Mouse (Mus musculus) forebrain, embryonic 15.5 days (tissue): Measurements from ENCODE around the gene Rpl13. TPM values are rescaled to one million over a fixed set of nuclear protein-coding genes. Genes with fewer than 3 reads are reported as not detected.
A peak's percentile ranks its signal among the peaks of the same experiment; 100 is the strongest.
"Not testable (repeated sequence)": the region's sequence is repeated elsewhere in the genome, so short reads cannot be mapped to it uniquely, and the experiment has no call there.

Experiments
- ATAC-seq: fragments of 200-750 bp; cut with Nextera tagmentation; replicated peaks from 2 replicates; pipeline ENCODE4 v1.8.0; 2017; ENCODE audit warnings: mild to moderate bottlenecking, moderate TSS enrichment, moderate library complexity
- H3K27ac ChIP-seq: fragments of 300-500 bp; sonication (generic); replicated peaks from 2 replicates; pipeline ENCODE4 v1.5.1; 2015; ENCODE audit warnings: mild to moderate bottlenecking, inconsistent platforms
- H3K27me3 ChIP-seq: fragments of 300-500 bp; sonication (generic); 2 replicates; pipeline ENCODE4 v1.6.1; 2015; ENCODE audit warnings: inconsistent platforms
- H3K36me3 ChIP-seq: fragments of 300-500 bp; sonication (generic); 2 replicates; pipeline ENCODE4 v1.6.1; 2015; ENCODE audit warnings: mild to moderate bottlenecking, inconsistent platforms
- H3K4me1 ChIP-seq: fragments of 300-500 bp; sonication (generic); 2 replicates; pipeline ENCODE4 v1.6.1; 2015; ENCODE audit warnings: inconsistent platforms
- H3K4me2 ChIP-seq: fragments of 300-500 bp; sonication (generic); replicated peaks from 2 replicates; pipeline ENCODE4 v1.6.1; 2015; ENCODE audit warnings: mild to moderate bottlenecking, inconsistent platforms
- H3K4me3 ChIP-seq: fragments of 300-500 bp; sonication (generic); 2 replicates; pipeline ENCODE4 v1.5.1; 2015; ENCODE audit warnings: mild to moderate bottlenecking, inconsistent platforms
- H3K9ac ChIP-seq: fragments of 300-500 bp; sonication (generic); replicated peaks from 2 replicates; pipeline ENCODE4 v1.6.1; 2015; ENCODE audit warnings: mild to moderate bottlenecking, inconsistent platforms
- H3K9me3 ChIP-seq: fragments of 300-500 bp; sonication (generic); 2 replicates; pipeline ENCODE4 v1.6.1; 2016; ENCODE audit warnings: inconsistent platforms
- WGBS: fragments of 180-500 bp; shearing (Covaris S2); methylation state at CpG from one replicate; pipeline ENCODE4 v1.1.7; 2015; ENCODE audit warnings: mixed read lengths; 5-methylcytosine and 5-hydroxymethylcytosine counted together
- polyA plus RNA-seq: library from polyadenylated mRNA; unstranded; fragments of >200 nt; fragmentation: Nextera tagmentation; extraction: Ambion mirVana; gene quantifications from 2 replicates; pipeline ENCODE4 v1.2.1, GENCODE M21; 2015

The Rpl13 gene
- polyA plus RNA-seq, 1 experiment from 2014 or later = 899 TPM

GRCm38 (mm10) chr8:123097216-123097615 lies 4.9 kb upstream of the Rpl13 start:
- no peak overlapping the region for H3K9ac ChIP-seq
- H3K27me3 ChIP-seq = no peaks in the 10 kb centered on the region
- H3K27ac ChIP-seq = no peak overlapping the region
- peaks cover 6% of the 10 kb centered on the region for H3K4me1 ChIP-seq
- peaks cover 35% of the 10 kb centered on the region for H3K36me3 ChIP-seq
- no peak overlapping the region for H3K4me3 ChIP-seq
- ATAC-seq = no peak
- 93% methylated on average over 11 of the region's 11 CpGs for WGBS
- H3K9me3 ChIP-seq = no peaks in the 10 kb centered on the region
- H3K4me2 ChIP-seq = no peak overlapping the region

GRCm38 (mm10) chr8:123097786-123098584 lies 4.2 kb upstream of the Rpl13 start:
- Histone ChIP-seq H3K27me3 (no peaks in the 10 kb centered on the region), H3K4me3 (no peak overlapping the region), H3K4me2 (no peak overlapping the region), H3K9ac (no peak overlapping the region), H3K9me3 (no peaks in the 10 kb centered on the region), H3K36me3 (peaks cover 33% of the 10 kb centered on the region), H3K27ac (no peak overlapping the region), H3K4me1 (peaks cover 6% of the 10 kb centered on the region)
- 73% methylated on average over 12 of the region's 12 CpGs for WGBS
- ATAC-seq = no peak

- 64% methylated on average over 8 of the region's 8 CpGs for WGBS
- Histone ChIP-seq H3K4me2 (no peak overlapping the region), H3K9me3 (no peaks in the 10 kb centered on the region), H3K4me1 (peaks cover 19% of the 10 kb centered on the region), H3K27me3 (no peaks in the 10 kb centered on the region), H3K4me3 (no peak overlapping the region), H3K36me3 (peaks cover 29% of the 10 kb centered on the region), H3K9ac (no peak overlapping the region), H3K27ac (no peak overlapping the region)
- ATAC-seq = no peak
These were observed 1.9 kb upstream of the Rpl13 start for GRCm38 (mm10) chr8:123100288-123100687.

DNA sequence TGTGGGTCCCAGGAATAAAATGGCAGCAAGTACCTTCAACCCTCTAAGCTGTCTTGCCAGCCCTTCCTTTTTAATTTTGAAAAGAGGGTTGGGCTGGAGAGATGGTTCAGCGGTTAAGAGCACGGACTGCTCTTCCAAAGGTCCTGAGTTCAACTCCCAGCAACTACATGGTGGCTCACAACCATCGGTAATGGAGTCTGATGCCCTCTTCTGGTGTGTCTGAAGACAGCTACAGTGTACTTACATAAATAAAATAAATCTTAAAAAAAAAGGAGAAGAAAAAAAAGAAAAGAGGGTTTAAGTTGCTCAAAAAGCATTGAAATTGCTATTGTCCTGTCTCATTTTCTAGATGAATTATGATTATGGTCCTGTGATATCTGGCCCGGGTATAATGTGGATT lies 906 bp upstream of the Rpl13 start:
- Histone ChIP-seq H3K27ac (no peak overlapping the region), H3K9me3 (no peaks in the 10 kb centered on the region), H3K4me2 (no peak overlapping the region), H3K4me1 (peaks cover 19% of the 10 kb centered on the region), H3K4me3 (no peak overlapping the region), H3K36me3 (peaks cover 32% of the 10 kb centered on the region), H3K27me3 (no peaks in the 10 kb centered on the region), H3K9ac (no peak overlapping the region)
- ATAC-seq = no peak
- 86% methylated on average over 4 of the region's 4 CpGs for WGBS

GRCm38 (mm10) chr8:123102855-123103254 lies 705 bp downstream of the Rpl13 start:
- ATAC-seq = peak; percentile 31; the same call in 1 of the 2 replicates
- peak overlapping the region; percentile 85 for H3K4me3 ChIP-seq

GRCm38 (mm10) chr8:123103285-123103684 lies 1.1 kb downstream of the Rpl13 start:
- no peak for ATAC-seq
- Histone ChIP-seq H3K9ac (peak overlapping the region; percentile 95), H3K36me3 (peaks cover 24% of the 10 kb centered on the region), H3K27ac (no peak overlapping the region), H3K4me2 (peak overlapping the region; percentile 69), H3K4me3 (peak overlapping the region; percentile 85), H3K27me3 (no peaks in the 10 kb centered on the region), H3K4me1 (peaks cover 19% of the 10 kb centered on the region), H3K9me3 (no peaks in the 10 kb centered on the region)
- 18% methylated on average over 15 of the region's 15 CpGs for WGBS

More at GRCm38 (mm10) chr8:123102855-123103254, 705 bp downstream of the Rpl13 start:
- H3K9me3 ChIP-seq, H3K27me3 ChIP-seq: not testable (repeated sequence)
- Histone ChIP-seq H3K4me1 (peaks cover 19% of the 10 kb centered on the region), H3K4me2 (peak overlapping the region; percentile 69), H3K27ac (peak overlapping the region; percentile 95; the same call in 1 of the 2 replicates), H3K9ac (peak overlapping the region; percentile 95), H3K36me3 (peaks cover 24% of the 10 kb centered on the region)
- WGBS = 1% methylated on average over 26 of the region's 26 CpGs

GRCm38 (mm10) chr8:123104046-123104767 lies 2.1 kb downstream of the Rpl13 start:
- 78% methylated on average over 6 of the region's 6 CpGs for WGBS
- peaks cover 24% of the 10 kb centered on the region for H3K36me3 ChIP-seq
- no peak overlapping the region for H3K27ac ChIP-seq
- H3K9ac ChIP-seq = no peak overlapping the region
- H3K4me3 ChIP-seq = peak overlapping the region; percentile 85; the same call in 1 of the 2 replicates
- ATAC-seq = no peak
- H3K4me1 ChIP-seq = peaks cover 19% of the 10 kb centered on the region
- H3K4me2 ChIP-seq = no peak overlapping the region
- H3K9me3 ChIP-seq = no peaks in the 10 kb centered on the region
- no peaks in the 10 kb centered on the region for H3K27me3 ChIP-seq

DNA sequence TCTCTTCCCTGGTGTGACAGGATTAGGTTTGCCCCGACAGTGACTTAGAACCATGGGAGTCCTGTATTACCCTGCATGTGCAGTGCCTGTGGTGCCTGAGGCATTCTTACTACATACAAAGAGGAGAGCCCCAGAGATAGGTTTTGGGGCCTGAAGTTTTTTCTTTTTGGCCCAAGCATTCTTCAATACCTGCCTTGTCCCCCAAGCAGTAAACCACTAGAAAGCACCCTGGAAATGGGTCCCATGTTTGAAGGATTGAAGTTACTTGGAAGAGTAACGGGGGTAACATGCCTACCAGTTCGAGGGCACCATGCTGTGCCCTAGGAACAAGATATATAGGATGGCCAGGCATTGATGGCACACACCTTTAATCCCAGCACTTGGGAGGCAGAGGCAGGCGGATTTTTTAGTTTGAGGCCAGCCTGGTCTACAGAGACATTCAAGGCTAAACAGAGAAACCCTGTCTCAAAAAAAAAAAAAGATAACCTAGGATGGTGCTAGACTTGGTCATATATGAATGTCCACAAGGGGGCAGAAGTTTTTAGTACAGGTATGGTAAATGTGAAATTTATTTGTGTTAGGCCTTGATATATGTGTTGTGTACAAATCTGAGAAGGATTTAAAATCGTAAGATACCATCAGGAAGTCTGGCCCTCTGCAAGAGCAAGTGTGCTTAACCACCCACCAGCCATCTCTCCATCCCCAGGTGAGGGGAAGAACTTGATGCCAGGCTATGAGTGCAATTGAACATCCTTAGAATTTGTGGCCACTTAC lies 3.6 kb downstream of the Rpl13 start:
- no peaks in the 10 kb centered on the region for H3K9me3 ChIP-seq
- no peaks in the 10 kb centered on the region for H3K27me3 ChIP-seq
- H3K4me2 ChIP-seq = no peak overlapping the region
- ATAC-seq = no peak
- H3K9ac ChIP-seq = no peak overlapping the region
- H3K36me3 ChIP-seq = peaks cover 24% of the 10 kb centered on the region
- H3K4me1 ChIP-seq = peaks cover 19% of the 10 kb centered on the region
- no peak overlapping the region for H3K4me3 ChIP-seq
- 63% methylated on average over 5 of the region's 5 CpGs for WGBS
- no peak overlapping the region for H3K27ac ChIP-seq

GRCm38 (mm10) chr8:123106531-123106930 lies 4.4 kb downstream of the Rpl13 start:
- ATAC-seq = no peak
- Histone ChIP-seq H3K4me3 (no peak overlapping the region), H3K9me3 (no peaks in the 10 kb centered on the region), H3K9ac (no peak overlapping the region), H3K27me3 (no peaks in the 10 kb centered on the region), H3K4me1 (peaks cover 18% of the 10 kb centered on the region), H3K27ac (no peak overlapping the region), H3K36me3 (peaks cover 24% of the 10 kb centered on the region), H3K4me2 (no peak overlapping the region)
- WGBS = 59% methylated on average over 2 of the region's 2 CpGs

DNA sequence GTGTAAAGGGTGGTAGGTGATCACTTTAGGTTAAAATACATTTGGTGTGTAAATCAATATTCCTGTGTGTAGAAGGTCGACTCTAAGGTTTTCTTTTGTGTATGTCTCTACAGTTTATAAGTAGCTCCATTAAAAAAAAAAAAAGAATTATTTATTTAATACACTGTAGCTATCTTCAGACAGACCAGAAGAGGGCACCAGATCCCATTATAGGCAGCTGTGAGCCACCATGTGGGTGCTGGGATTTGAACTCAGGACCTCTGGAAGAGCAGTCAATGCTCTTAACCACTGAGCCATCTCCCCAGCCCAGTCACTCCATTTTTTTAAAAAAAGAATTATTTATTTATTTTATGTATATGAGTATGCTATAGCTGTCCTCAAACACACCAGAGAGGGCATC lies 5.9 kb downstream of the Rpl13 start:
- WGBS = 79% methylated on average over 1 of the region's 1 CpGs
- Histone ChIP-seq H3K9me3 (no peaks in the 10 kb centered on the region), H3K4me2 (no peak overlapping the region), H3K9ac (no peak overlapping the region), H3K27me3 (no peaks in the 10 kb centered on the region), H3K36me3 (peaks cover 24% of the 10 kb centered on the region), H3K4me3 (no peak overlapping the region), H3K4me1 (peaks cover 14% of the 10 kb centered on the region), H3K27ac (no peak overlapping the region)
- ATAC-seq = no peak

DNA sequence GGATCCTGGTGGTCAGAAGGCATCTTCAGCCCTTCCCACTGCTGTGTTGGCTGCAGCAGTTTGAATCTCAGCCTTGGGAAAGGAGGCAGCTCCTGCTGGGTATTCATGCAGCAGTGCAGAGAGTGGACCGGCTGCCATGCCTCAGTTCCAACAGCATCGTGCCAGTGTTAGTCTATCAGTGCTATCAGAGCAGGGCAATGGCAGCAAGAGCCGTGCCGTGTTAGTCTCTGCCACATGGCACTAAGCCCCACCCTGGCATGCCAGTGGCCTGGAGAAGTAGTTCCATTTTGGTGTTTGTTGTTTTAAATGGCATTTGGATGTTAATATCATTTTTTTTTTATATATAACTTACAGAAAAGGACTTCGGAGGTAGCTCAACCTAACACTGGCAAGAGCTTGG lies 6.8 kb downstream of the Rpl13 start:
- peaks cover 5% of the 10 kb centered on the region for H3K4me1 ChIP-seq
- H3K36me3 ChIP-seq = peaks cover 19% of the 10 kb centered on the region
- H3K9me3 ChIP-seq = no peaks in the 10 kb centered on the region
- H3K4me2 ChIP-seq = no peak overlapping the region
- 86% methylated on average over 5 of the region's 5 CpGs for WGBS
- H3K27me3 ChIP-seq = no peaks in the 10 kb centered on the region
- H3K9ac ChIP-seq = no peak overlapping the region
- H3K4me3 ChIP-seq = no peak overlapping the region
- ATAC-seq = no peak
- H3K27ac ChIP-seq = no peak overlapping the region

DNA sequence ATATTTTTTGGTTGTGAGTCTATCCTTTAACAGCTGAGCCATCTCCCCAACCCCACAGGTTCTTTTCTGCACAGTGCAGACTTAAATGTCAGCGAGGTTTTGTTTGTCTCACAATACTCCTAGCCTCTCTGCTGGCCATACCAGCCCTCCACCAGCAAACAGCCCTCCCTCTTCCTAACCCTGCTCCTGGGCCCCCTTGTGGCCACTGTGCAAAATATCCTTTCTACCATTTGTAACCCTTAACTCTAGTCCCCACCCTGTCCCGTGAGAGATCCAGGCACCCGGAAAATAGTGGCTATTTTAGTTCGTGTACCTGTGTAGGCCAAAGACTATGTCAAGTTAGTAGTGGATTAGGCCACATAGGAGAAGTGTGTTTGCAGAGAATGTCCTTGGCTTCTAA lies 8.5 kb downstream of the Rpl13 start:
- peaks cover under 1% of the 10 kb centered on the region for H3K27me3 ChIP-seq
- H3K9ac ChIP-seq = no peak overlapping the region
- H3K4me2 ChIP-seq = no peak overlapping the region
- no peaks in the 10 kb centered on the region for H3K9me3 ChIP-seq
- no peak overlapping the region for H3K4me3 ChIP-seq
- H3K27ac ChIP-seq = no peak overlapping the region
- ATAC-seq = no peak
- no peaks in the 10 kb centered on the region for H3K4me1 ChIP-seq
- whole genome bisulfite sequencing = 15% methylated on average over 4 of the region's 4 CpGs
- peaks cover 4% of the 10 kb centered on the region for H3K36me3 ChIP-seq
